Mouse (Mus musculus) lung, embryonic 16.5 days (tissue): ENCODE results near the gene Rdh13. TPM values are rescaled to one million over a fixed set of nuclear protein-coding genes. Genes with fewer than 3 reads are reported as not detected.
"Not testable (repeated sequence)": the region's sequence is repeated elsewhere in the genome, so short reads cannot be mapped to it uniquely, and the experiment has no call there.

Source experiments
- ATAC-seq: fragments of 200-750 bp; cut with Nextera tagmentation; 2 replicates; pipeline ENCODE4 v1.8.0; 2017; ENCODE audit warnings: low read depth, mild to moderate bottlenecking, moderate library complexity
- H3K27ac ChIP-seq: fragments of 300-500 bp; sonication (generic); 2 replicates; pipeline ENCODE4 v1.5.1; 2014; ENCODE audit warnings: mild to moderate bottlenecking, control low read depth, low read length
- H3K27me3 ChIP-seq: fragments of 300-500 bp; sonication (generic); 2 replicates; pipeline ENCODE4 v1.6.1; 2014; ENCODE audit warnings: low read depth, low read length, mixed read lengths; ENCODE audit not compliant: control insufficient read depth, insufficient read depth
- H3K36me3 ChIP-seq: fragments of 300-500 bp; sonication (generic); 2 replicates; pipeline ENCODE4 v1.6.1; 2014; ENCODE audit warnings: low read length; ENCODE audit not compliant: control insufficient read depth, insufficient read depth
- H3K4me1 ChIP-seq: fragments of 300-500 bp; sonication (generic); replicated peaks from 2 replicates; pipeline ENCODE4 v1.6.1; 2014; ENCODE audit warnings: low read length, mixed read lengths; ENCODE audit not compliant: control insufficient read depth, insufficient read depth
- H3K4me2 ChIP-seq: fragments of 300-500 bp; sonication (generic); 2 replicates; pipeline ENCODE4 v1.6.1; 2014; ENCODE audit warnings: low read depth, low read length, control low read depth
- H3K4me3 ChIP-seq: fragments of 300-500 bp; sonication (generic); 2 replicates; pipeline ENCODE4 v1.5.1; 2014; ENCODE audit warnings: mild to moderate bottlenecking, low read length, control low read depth
- H3K9ac ChIP-seq: fragments of 300-500 bp; sonication (generic); 2 replicates; pipeline ENCODE4 v1.6.1; 2014; ENCODE audit warnings: low read length, control low read depth
- H3K9me3 ChIP-seq: fragments of 300-500 bp; sonication (generic); 2 replicates; pipeline ENCODE4 v1.6.1; 2016; ENCODE audit warnings: low read length; ENCODE audit not compliant: control insufficient read depth
- WGBS: fragments of 180-500 bp; shearing (Covaris S2); extraction: QIAGEN DNeasy Blood & Tissue Kit; methylation state at CpG from one replicate; pipeline ENCODE4 v1.1.7; 2014; 5-methylcytosine and 5-hydroxymethylcytosine counted together
- microRNA-seq: library from miRNA; unstranded; fragments of <30 nt; microRNA quantifications from one replicate; pipeline ENCODE4, GENCODE M21; 2016
- polyA plus RNA-seq: library from polyadenylated mRNA; unstranded; fragments of >200 nt; fragmentation: Nextera tagmentation; extraction: Ambion mirVana; gene quantifications from 2 replicates; pipeline ENCODE4 v1.2.1, GENCODE M21; 2015

Gene Rdh13
- polyA plus RNA-seq, 1 experiment from 2014 or later: 19.5 TPM

DNA sequence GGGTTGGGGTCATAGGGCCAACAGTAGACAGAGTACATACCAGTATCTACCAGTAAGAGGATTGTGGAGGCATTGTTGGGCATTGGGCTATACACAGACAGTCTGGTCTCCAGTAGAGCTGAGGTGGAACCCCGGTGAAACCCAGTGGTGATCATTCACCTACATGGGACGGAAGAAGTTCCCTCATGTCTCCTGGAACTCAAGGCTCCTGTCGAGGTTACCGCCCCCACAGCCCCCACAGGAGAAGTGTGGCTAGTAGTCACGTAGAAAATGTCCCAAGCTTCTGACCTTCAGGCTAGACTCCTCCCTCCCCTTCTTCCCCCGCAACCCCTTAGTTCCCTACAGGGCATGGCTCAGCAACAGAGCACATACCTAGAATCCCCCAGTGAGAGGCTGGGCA lies 25.8 kb downstream of the Rdh13 start:
- Histone ChIP-seq H3K4me1 (no peaks in the 10 kb centered on the region), H3K4me3 (no peak overlapping the region), H3K27ac (no peak overlapping the region), H3K4me2 (no peak overlapping the region), H3K9me3 (no peaks in the 10 kb centered on the region), H3K27me3 (no peaks in the 10 kb centered on the region), H3K9ac (no peak overlapping the region), H3K36me3 (no peaks in the 10 kb centered on the region)
- ATAC-seq: no peak
- WGBS: 80% methylated on average over 6 of the region's 6 CpGs

DNA sequence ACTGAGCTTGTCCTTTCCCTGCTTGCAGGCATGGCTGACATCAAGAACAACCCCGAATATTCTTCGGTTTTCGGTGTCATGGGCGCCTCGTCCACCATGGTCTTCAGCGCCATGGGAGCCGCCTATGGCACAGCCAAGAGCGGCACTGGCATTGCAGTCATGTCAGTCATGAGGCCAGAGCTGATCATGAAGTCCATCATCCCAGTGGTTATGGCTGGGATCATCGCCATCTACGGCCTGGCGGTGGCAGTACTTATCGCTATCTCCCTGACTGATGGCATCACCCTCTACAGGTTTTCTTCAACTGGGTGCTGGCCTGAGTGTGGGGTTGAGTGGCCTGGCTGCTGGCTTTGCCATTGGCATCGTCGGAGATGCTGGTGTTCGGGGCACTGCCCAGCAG lies 33.0 kb downstream of the Rdh13 start:
- 94% methylated on average over 15 of the region's 15 CpGs for WGBS

DNA sequence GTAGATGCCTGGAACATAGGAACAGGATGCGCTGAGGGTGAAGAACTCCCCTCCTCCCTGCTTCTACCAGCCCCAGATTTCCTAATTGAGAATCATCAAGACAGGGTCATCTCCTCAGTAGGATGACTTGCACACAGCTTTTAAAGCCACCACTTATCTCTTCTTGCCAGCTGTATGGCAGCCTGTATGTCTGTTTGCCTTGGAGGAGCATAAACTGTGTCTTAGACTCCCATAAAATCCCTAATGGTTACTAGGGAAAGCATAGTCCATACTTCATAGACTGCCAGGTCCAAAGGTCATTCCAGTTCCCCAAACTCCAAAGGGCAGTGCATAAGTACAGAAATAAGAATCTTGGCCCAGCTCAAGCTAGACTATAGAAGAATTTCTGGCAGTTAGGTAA lies 47.7 kb downstream of the Rdh13 start, which contains the start of gene Gp6:
TSS of gene Gp6 (minus strand) at position 15 of the 400 bp plus-strand sequence.
- no peaks in the 10 kb centered on the region for H3K27me3 ChIP-seq
- H3K9me3 ChIP-seq: no peaks in the 10 kb centered on the region
- H3K4me3 ChIP-seq: no peak within 1 kb of the TSS
- no peak within 1 kb of the TSS for H3K27ac ChIP-seq
- no peaks in the 10 kb centered on the region for H3K4me1 ChIP-seq
- H3K36me3 ChIP-seq: no peaks in the 10 kb centered on the region
- ATAC-seq: no peak
- no peak within 1 kb of the TSS for H3K9ac ChIP-seq
- WGBS: 89% methylated on average over 1 of the region's 1 CpGs
- H3K4me2 ChIP-seq: no peak within 1 kb of the TSS

More for the DNA sequence above, 33.0 kb downstream of the Rdh13 start:
- not testable (repeated sequence) for H3K4me1 ChIP-seq, ATAC-seq, H3K4me2 ChIP-seq, H3K9me3 ChIP-seq, H3K4me3 ChIP-seq, H3K27ac ChIP-seq, H3K36me3 ChIP-seq, H3K9ac ChIP-seq, H3K27me3 ChIP-seq

Small RNAs within 50 kb of the gene (microRNA-seq; reads per million reads assigned to microRNA genes)
- gene Gm24605: not detected
- gene Gm24752: not detected
- gene Gm25349: not detected

Other genes starting within 250 kb of the Rdh13 start
- 0.09 and 0.16 TPM in 2 replicates for gene Lilra5, start 207.9 kb downstream of the Rdh13 start, polyA plus RNA-seq
- not detected in 2 replicates for gene Ncr1, start 107.9 kb downstream of the Rdh13 start, polyA plus RNA-seq
- gene Gp6, start 47.9 kb downstream of the Rdh13 start, polyA plus RNA-seq: 0.68 and 0.96 TPM in 2 replicates
- gene Eps8l1, start 15.0 kb upstream of the Rdh13 start, polyA plus RNA-seq: 21.3 and 23.6 TPM in 2 replicates
- gene Ppp1r12c, start 56.0 kb upstream of the Rdh13 start, polyA plus RNA-seq: 20.1 and 21.0 TPM in 2 replicates
- gene Tnnt1, start 70.7 kb upstream of the Rdh13 start, polyA plus RNA-seq: 28.6 and 34.6 TPM in 2 replicates
- gene Tnni3, start 78.6 kb upstream of the Rdh13 start, polyA plus RNA-seq: 77.2 and 102 TPM in 2 replicates
- 4.7 TPM in 2 replicates for gene Dnaaf3, start 86.8 kb upstream of the Rdh13 start, polyA plus RNA-seq
- gene Syt5, start 101.9 kb upstream of the Rdh13 start, polyA plus RNA-seq: 5.5 and 8.3 TPM in 2 replicates
- not detected in 2 replicates for gene Ptprh, start 158.4 kb upstream of the Rdh13 start, polyA plus RNA-seq
- gene Tmem86b, start 185.8 kb upstream of the Rdh13 start, polyA plus RNA-seq: 0.69 and 1.7 TPM in 2 replicates
- gene Ppp6r1, start 213.4 kb upstream of the Rdh13 start, polyA plus RNA-seq: 3.5 and 3.9 TPM in 2 replicates
- gene Hspbp1, start 239.4 kb upstream of the Rdh13 start, polyA plus RNA-seq: 85.7 and 90.9 TPM in 2 replicates
- gene Brsk1, start 245.0 kb upstream of the Rdh13 start, polyA plus RNA-seq: 0.68 and 0.74 TPM in 2 replicates